ENCODE assay signal across 8 mouse cellular contexts in the genomic region with DNA sequence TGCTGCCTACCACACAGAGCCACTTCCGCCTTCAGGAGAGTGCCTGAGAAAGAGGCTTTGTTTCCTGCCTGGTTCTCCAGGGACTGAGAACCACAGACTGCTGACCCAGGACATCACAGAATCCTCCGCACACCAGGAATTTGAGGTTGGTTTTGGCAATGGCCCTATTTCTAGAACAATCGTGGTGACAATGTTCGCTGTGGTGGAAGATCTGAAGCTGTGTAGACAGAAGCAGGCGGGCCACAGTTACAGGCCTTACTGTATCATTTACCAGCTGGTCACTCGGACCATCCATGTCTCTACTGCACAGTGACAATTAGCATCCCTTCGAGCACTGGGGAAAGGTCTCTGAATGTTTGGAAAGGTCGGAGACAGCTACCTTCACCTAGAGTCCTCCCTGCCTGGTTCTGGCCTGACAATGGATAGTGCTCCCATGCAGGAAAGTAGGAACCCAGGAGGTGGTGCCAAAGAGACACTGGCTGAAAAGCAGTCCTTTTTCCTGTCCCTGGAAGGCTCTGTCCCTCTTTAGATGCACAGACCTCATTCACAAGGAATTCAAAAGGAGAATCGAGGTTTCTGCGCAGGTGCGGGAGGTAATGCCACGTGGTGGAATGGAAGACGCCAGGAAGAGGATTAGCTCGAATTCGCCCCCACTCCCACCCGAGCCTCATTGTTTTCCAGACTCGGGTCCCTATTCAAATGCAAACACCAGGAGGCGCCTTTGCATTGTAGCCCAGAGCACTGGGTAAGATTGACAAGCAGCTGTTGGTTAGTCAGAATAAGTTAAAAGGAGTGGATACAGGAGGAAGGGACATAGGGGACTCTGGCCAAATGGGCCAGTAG. TPM values are rescaled to one million over a fixed set of nuclear protein-coding genes. Genes with fewer than 3 reads are reported as not detected.
A peak's percentile ranks its signal among the peaks of the same experiment; 100 is the strongest.
DNase-seq lines count a peak whose midpoint lies in the region; ATAC-seq lines count a peak whose summit lies in the region.

No protein-coding gene starts in this region.

- peak overlapping the region; percentile 51 for H3K4me2 ChIP-seq in embryonic facial prominence, embryonic 13.5 days

- peaks cover 24% of the 10 kb centered on the region for H3K27me3 ChIP-seq in embryonic facial prominence, embryonic 13.5 days

- no peak overlapping the region for H3K27ac ChIP-seq in embryonic facial prominence, embryonic 13.5 days

- H3K9me3 ChIP-seq in embryonic facial prominence, embryonic 13.5 days: no peaks in the 10 kb centered on the region

- WGBS in embryonic facial prominence, embryonic 13.5 days: 26% methylated on average over 18 of the region's 18 CpGs

- DNase-seq in ES-CJ7 (ENCODE audit: low read depth, low spot score): peak; percentile 90
- DNase-seq in adrenal gland, postnatal 14 days: peak; percentile 62
- DNase-seq in heart, postnatal 36 days: peak; percentile 21 to 31
- peak; percentile 19 for DNase-seq in layer of hippocampus, adult 9-11 months
- peak; percentile 44 for DNase-seq in lung, postnatal 10 days
- peak; percentile 25 for DNase-seq in right cerebral cortex, postnatal 25 days
- no peak for DNase-seq in spleen, adult 12 weeks (ENCODE audit: low spot score)

- H3K4me3 ChIP-seq in embryonic facial prominence, embryonic 13.5 days: peak overlapping the region; percentile 20

- H3K36me3 ChIP-seq in embryonic facial prominence, embryonic 13.5 days: no peaks in the 10 kb centered on the region

- intact Hi-C loops in heart, postnatal 36 days (cut with DNase I): loop anchor here (1.0 to 2.0 kb wide), 4 partner anchors 293 to 578 kb away; no protein-coding TSS in a partner anchor

- H3K9ac ChIP-seq in embryonic facial prominence, embryonic 13.5 days: no peak overlapping the region

- ATAC-seq in embryonic facial prominence, embryonic 13.5 days (ENCODE audit: insufficient number of reproducible peaks, insufficient read depth, low FRiP score, low TSS enrichment, low read depth): no peak

- H3K4me1 ChIP-seq in embryonic facial prominence, embryonic 13.5 days: peaks cover 8% of the 10 kb centered on the region

RNA-seq across cellular contexts. Expression of gene Pax6, which starts 52.6 kb away (rescaled TPM):
- total RNA-seq in adrenal gland, postnatal 14 days (2021): 0.83 TPM in 1 of 2 replicates, not detected in the other
- polyA plus RNA-seq in embryonic facial prominence, embryonic 13.5 days (2015; fragmentation: Nextera tagmentation; extraction: Ambion mirVana): 1.6 and 3.2 TPM in 2 replicates
- total RNA-seq in heart, postnatal 36 days (2021): not detected
